Mouse (Mus musculus): ENCODE measurements at regions not wholly inside any gene's neighbourhood (a gene's known extent, or its start where the extent isn't known, plus 50 kb on each side); places are given as distances from the start of the nearest gene placed in this dataset.
A peak's percentile ranks its signal among the peaks of the same experiment; 100 is the strongest.

- no peak for DNase-seq
Measured at GRCm38 (mm10) chr13:47585158-47585557, 462.7 kb downstream of the Rnf144b start.

DNA sequence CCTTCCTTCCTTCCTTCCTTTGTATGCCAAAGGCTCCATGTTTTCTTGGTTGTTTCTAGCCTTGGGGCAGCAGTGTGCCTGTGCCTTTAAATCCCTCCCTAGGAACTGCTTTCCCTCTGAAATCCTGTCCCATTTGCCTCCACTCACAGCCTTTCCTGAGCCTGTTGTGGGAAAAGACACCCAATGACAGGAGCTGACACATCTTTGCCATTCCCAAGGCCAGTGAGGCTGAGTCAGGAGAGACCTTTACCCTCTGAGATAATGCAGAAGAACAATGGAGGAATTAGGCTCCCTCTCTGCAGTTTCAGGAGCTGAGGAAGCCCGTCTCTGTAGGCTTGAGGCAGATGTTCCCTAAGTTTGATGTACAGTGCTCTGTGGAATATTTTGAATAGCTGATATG lies 480.2 kb downstream of the Rnf144b start:
- no peak for DNase-seq

GRCm38 (mm10) chr13:47611439-47611838 lies 489.0 kb downstream of the Rnf144b start:
- no peak for DNase-seq

DNA sequence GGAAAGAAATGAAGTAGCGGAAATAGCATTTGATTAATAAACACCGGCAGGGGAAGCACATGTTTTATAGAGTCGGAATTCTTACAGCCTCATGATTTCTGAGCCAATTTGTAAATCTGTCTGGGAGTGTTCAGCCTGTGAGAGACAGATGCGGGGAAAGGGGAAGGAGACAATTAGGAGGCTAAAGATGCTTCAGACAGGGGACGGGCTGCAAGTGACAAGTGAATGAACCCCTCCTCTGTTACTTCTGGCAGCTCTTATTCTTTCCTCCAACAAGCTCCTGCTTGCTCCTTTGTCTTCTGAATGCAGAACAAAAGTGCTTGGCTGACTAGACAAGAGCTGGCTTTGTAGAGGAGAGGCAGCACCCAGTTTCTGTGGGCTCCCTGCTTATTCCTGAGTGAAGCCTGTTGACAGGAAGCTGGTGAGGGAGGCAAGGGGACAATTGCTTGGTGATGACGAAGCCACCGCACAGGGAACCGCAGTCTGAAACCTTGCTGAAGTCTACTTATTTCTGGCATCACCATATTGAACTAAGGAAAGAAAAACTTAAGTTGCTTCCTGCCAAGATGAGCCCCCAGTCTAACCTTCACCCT lies 514.2 kb downstream of the Rnf144b start:
- no peak for DNase-seq

DNA sequence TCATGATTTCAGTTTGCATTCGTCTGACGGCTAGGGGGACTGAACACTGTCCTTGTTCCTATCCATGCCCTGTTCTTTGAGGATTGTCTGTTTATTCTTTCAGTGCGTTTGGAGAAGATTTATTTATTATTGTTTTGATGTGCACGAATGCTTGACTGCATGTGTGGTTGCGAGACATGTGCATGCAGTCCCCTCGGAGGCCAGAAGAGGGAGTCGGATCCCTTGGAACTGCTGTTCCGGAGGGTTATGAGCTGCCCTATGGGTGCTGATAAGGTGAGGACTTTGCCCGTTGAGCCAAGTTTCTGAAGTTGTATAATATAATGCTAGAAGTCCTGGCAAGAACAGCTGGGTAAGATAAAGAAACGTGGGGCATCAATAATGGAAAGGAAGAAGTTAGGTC lies 519.9 kb downstream of the Rnf144b start:
- no peak for DNase-seq

DNA sequence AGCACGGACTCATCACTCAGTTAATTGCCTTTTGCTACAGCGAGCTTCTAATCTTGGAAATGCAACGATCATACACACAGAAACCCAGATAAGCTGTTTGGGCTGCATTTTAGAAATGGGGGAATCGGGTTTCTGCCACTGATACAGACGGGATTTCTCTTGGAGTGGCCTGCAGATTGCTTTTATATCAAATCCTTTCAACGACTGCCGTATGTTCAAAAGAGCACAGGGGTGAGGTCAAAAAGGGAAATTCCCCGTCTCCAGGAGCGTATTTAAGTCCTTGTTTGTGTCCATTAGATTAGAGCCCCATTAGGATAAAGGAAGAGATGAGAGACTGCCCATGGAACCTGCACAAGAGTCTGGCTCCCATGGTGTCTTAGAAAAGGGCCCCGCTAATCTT lies 522.6 kb downstream of the Rnf144b start:
- DNase-seq, result no peak

DNA sequence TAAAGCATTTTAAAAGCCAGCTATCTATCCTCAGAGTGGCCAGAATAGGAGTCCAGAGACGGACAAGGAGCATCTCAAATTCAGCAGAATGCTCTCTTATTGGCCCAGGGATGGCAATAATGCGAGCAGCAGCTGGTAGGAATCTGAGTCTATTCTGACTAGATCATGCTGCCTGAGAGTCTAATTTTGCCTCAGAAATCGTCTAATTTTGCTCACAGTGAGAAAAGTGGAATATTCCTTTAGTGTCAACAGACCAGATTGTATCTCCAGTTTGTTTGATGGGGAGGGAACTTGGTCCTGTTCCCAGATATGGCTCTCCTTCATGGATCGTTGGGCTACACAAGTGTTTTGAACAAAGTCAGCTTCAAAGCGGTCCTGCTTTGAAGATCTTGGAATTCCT lies 525.2 kb downstream of the Rnf144b start:
- DNase-seq, result no peak

DNA sequence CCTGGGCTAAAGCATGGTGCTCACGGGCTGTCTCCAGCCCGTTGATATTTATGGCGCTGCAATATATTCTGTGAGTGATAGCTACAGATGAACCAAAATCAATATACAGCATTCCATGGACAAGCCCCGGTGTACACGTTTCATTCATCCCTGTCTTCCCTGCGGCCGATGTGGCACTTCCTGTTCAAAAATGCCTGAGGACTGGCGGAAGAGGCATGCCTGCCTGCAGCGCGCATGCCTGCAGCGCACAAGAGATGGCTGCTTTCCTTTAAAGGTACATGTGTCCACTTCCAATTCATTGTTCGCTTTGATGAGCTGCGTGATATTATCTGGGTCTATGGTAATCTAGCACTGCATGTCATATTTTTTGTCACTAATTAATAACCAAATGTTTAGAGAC lies 527.6 kb downstream of the Rnf144b start:
- DNase-seq, result no peak

- DNase-seq, result no peak
Measured at GRCm38 (mm10) chr13:47666470-47666869, 544.0 kb downstream of the Rnf144b start.

- peak; percentile 8 to 41 for DNase-seq
Measured at GRCm38 (mm10) chr13:47666956-47667701, 544.7 kb downstream of the Rnf144b start.

- DNase-seq, result no peak
Measured at GRCm38 (mm10) chr13:47688131-47688530, 565.7 kb downstream of the Rnf144b start.

DNA sequence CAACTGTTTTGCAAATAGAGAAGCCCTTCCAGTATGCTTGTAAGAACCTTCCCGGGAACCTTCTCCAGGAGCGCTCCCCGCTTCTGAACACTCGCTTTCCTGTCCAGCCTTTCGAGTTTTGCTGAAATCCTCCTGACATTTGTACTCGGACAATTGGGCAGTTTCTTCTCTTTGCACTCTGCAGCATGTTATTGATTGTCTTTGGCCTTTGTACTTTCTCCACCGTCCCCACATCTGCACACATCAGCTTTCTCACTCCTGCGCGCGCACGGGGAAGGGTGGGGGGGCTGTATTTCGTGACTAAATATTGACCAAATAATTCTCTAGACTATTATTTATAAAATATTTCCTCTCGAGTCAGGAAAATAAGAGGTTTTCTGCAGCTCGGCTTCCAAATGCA lies 567.2 kb upstream of the Id4 start:
- DNase-seq, result no peak

GRCm38 (mm10) chr13:47695877-47696276 lies 565.2 kb upstream of the Id4 start:
- no peak for DNase-seq

- no peak for DNase-seq
Measured at GRCm38 (mm10) chr13:47700556-47700955, 560.5 kb upstream of the Id4 start.

DNA sequence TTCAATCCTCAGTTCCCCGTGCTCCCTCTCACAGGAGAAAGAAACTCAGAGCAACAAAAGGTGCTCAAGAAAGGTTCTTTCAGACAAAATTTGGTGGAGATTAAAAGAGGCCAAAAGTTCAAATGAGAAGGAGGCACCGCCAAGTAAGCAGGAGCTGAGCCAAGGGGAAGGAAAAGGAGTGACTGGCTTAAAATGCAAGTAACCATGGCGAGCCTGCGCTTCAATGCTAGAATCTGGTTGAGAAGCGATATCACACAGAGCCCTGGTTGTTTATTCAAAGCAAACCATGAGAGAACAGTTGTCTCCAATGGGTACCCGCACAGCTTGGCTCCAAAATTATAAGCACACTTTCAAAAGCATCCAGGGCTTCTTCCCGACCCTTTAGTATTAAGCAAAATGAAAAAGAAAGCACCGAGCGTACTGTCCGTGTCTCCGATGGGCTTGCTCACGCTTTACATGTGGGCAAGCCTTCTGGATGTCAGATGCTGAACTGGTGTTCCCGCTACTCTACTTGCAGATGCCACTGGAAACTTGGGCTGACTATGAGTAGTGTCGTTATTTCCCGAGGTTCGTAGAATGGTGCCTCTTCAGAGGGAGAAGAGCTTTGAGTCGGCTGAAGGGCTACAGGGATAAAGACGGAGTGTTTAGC lies 552.9 kb upstream of the Id4 start:
- DNase-seq, result no peak

GRCm38 (mm10) chr13:47709323-47709722 lies 551.7 kb upstream of the Id4 start:
- no peak for DNase-seq

DNA sequence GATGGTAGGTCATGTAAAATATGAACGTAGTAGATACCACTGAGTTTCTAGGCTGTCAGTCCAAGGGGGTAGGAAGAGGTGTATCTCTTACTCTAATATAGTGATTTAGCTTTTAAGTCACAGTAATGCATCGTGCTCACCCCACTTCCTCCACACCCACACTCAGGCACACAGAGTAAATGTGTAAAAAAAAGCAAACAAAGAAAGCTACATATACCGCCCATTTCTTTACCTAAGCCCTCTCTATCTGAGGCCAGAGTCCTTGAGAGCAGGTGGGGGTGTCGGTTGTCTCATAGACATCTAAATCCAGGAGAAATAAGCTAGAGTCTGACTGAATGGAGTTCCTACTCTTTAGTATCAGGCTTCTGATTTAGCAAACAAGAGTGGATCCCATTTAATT lies 548.5 kb upstream of the Id4 start:
- no peak for DNase-seq

DNA sequence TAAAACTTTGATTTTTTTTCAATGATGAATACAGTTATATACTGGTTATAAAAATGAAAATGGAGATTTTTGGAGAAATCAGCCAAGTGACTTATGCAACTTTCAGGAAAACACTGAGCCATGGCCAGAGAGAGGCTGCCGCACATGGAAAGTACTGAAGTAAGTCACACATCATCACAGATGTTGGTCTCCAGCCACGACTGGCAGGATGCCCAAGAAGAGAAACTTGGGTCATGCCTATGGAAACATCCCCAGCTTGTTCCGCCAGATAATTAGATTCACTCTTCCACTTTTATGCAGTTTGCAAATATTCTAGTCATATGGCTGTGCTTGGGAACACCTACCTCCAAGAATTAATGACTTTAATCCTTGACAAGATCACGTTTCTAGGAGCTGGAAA lies 544.8 kb upstream of the Id4 start:
- DNase-seq, result no peak

DNA sequence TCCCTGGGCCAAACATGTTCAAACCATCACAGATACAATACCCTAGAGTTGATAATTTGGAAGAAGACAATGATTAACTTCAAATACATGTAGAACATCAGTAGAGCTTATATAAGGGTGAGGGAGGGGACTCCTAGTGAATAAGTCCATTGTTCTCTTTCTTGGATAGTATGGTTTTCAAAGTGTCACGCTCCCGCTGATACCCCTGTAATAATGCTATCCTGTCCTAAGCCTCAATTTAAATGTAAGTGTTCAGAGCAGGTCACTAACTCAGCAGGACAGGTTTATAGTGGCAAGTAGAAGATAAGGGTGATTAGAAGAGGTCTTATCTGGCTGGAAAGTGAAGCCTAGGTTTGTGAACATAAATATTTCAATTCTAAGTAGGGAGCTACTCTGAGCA lies 540.4 kb upstream of the Id4 start:
- DNase-seq, result no peak

- no peak for DNase-seq
Measured at GRCm38 (mm10) chr13:47734415-47734814, 526.6 kb upstream of the Id4 start.

- no peak for DNase-seq
Measured at GRCm38 (mm10) chr13:47735426-47736063, 525.5 kb upstream of the Id4 start.

GRCm38 (mm10) chr13:47748906-47749305 lies 512.1 kb upstream of the Id4 start:
- no peak for DNase-seq

- no peak for DNase-seq
Measured at GRCm38 (mm10) chr13:47751033-47751432, 510.0 kb upstream of the Id4 start.
